21 mouse cellular contexts compared by ENCODE assay signal in genomic region chr12:17105057-17105712, GRCm38 (mm10).
"Had no signal": no experiment of that assay in that cellular context is flagged by ENCODE, and none has a peak within 500 bp of the region (broad histone marks: within the 10 kb centered on the region; RNA-seq: fewer than 3 reads in every experiment).

No protein-coding gene starts in this region.

- H3K27me3 ChIP-seq: limb, embryonic 12.5 days; limb, embryonic 15.5 days; midbrain, embryonic 12.5 days; midbrain, embryonic 15.5 days; neural tube, embryonic 13.5 days; stomach, embryonic 15.5 days had no signal

- H3K27ac ChIP-seq: left cerebral cortex, adult 2 months; limb, embryonic 12.5 days; limb, embryonic 15.5 days; liver, embryonic 14.5 days; macrophage; midbrain, embryonic 12.5 days; midbrain, embryonic 15.5 days; neural tube, embryonic 13.5 days; stomach, embryonic 15.5 days had no signal

- H3K4me3 ChIP-seq: left cerebral cortex, adult 2 months; limb, embryonic 12.5 days; limb, embryonic 15.5 days; midbrain, embryonic 12.5 days; midbrain, embryonic 15.5 days; neural tube, embryonic 13.5 days; stomach, embryonic 15.5 days had no signal

- H3K9me3 ChIP-seq: limb, embryonic 12.5 days; limb, embryonic 15.5 days; midbrain, embryonic 12.5 days; midbrain, embryonic 15.5 days; neural tube, embryonic 13.5 days; stomach, embryonic 15.5 days had no signal

- H3K9ac ChIP-seq: limb, embryonic 12.5 days; limb, embryonic 15.5 days; liver, embryonic 14.5 days; liver, postnatal 0 days; lung, embryonic 14.5 days; midbrain, embryonic 12.5 days; midbrain, embryonic 15.5 days; neural tube, embryonic 13.5 days; stomach, embryonic 15.5 days had no signal

- H3K4me2 ChIP-seq: limb, embryonic 12.5 days; limb, embryonic 15.5 days; liver, embryonic 11.5 days; lung, embryonic 14.5 days; midbrain, embryonic 12.5 days; midbrain, embryonic 15.5 days; neural tube, embryonic 13.5 days; stomach, embryonic 15.5 days had no signal

- ATAC-seq: liver, postnatal 0 days; lung, postnatal 0 days; midbrain, embryonic 15.5 days had no signal

- H3K36me3 ChIP-seq: limb, embryonic 12.5 days; limb, embryonic 15.5 days; midbrain, embryonic 12.5 days; midbrain, embryonic 15.5 days; neural tube, embryonic 13.5 days; stomach, embryonic 15.5 days had no signal

- DNase-seq: kidney, postnatal 10 days; kidney, postnatal 36 days; layer of hippocampus, postnatal 36 days; left cerebral cortex, postnatal 4 days; liver, postnatal 0 days; lung, embryonic 14.5 days; retina, postnatal 1 day; right cerebral cortex, postnatal 25 days; spleen, adult 18-20 months; thymus, postnatal 25 days had no signal

- H3K4me1 ChIP-seq: midbrain, embryonic 12.5 days; midbrain, embryonic 15.5 days; neural tube, embryonic 13.5 days; stomach, embryonic 15.5 days had no signal
